Mouse (Mus musculus) liver, embryonic 12.5 days (tissue): Measurements from ENCODE around the gene Gpx4. TPM values are rescaled to one million over a fixed set of nuclear protein-coding genes. Genes with fewer than 3 reads are reported as not detected.
"Not testable (repeated sequence)": the region's sequence is repeated elsewhere in the genome, so short reads cannot be mapped to it uniquely, and the experiment has no call there.

Experiments
- ATAC-seq: fragments of 200-750 bp; cut with Nextera tagmentation; 2 replicates; pipeline ENCODE4 v1.8.0; 2017; ENCODE audit warnings: moderate number of reproducible peaks, mild to moderate bottlenecking, moderate library complexity
- H3K27ac ChIP-seq: fragments of 300-500 bp; sonication (generic); 2 replicates; pipeline ENCODE4 v1.5.1; 2016; ENCODE audit warnings: mild to moderate bottlenecking
- H3K27me3 ChIP-seq: fragments of 300-500 bp; sonication (generic); replicated peaks from 2 replicates; pipeline ENCODE4 v1.6.1; 2016; ENCODE audit warnings: mild to moderate bottlenecking, moderate library complexity
- H3K36me3 ChIP-seq: fragments of 300-500 bp; sonication (generic); 2 replicates; pipeline ENCODE4 v1.6.1; 2016; ENCODE audit warnings: mild to moderate bottlenecking, moderate library complexity
- H3K4me1 ChIP-seq: fragments of 300-500 bp; sonication (generic); 2 replicates; pipeline ENCODE4 v1.6.1; 2016
- H3K4me2 ChIP-seq: fragments of 300-500 bp; sonication (generic); 2 replicates; pipeline ENCODE4 v1.6.1; 2016; ENCODE audit warnings: mild to moderate bottlenecking, moderate library complexity
- H3K4me3 ChIP-seq: fragments of 300-500 bp; sonication (generic); 2 replicates; pipeline ENCODE4 v1.5.1; 2016; ENCODE audit warnings: mild to moderate bottlenecking, moderate library complexity
- H3K9ac ChIP-seq: fragments of 300-500 bp; sonication (generic); 2 replicates; pipeline ENCODE4 v1.6.1; 2016; ENCODE audit warnings: mild to moderate bottlenecking, moderate library complexity
- H3K9me3 ChIP-seq: fragments of 300-500 bp; sonication (generic); replicated peaks from 2 replicates; pipeline ENCODE4 v1.6.1; 2016; ENCODE audit warnings: mild to moderate bottlenecking, moderate library complexity
- WGBS: fragments of 180-500 bp; shearing (Covaris S2); methylation state at CpG from one replicate; pipeline ENCODE4 v1.1.7; 2016; ENCODE audit not compliant: insufficient replicate concordance; 5-methylcytosine and 5-hydroxymethylcytosine counted together
- polyA plus RNA-seq: library from polyadenylated mRNA; unstranded; fragments of >200 nt; fragmentation: Nextera tagmentation; extraction: Ambion mirVana; gene quantifications from 2 replicates; pipeline ENCODE4 v1.2.1, GENCODE M21; 2016

The Gpx4 gene
- polyA plus RNA-seq, 1 experiment from 2014 or later = 685 TPM

DNA sequence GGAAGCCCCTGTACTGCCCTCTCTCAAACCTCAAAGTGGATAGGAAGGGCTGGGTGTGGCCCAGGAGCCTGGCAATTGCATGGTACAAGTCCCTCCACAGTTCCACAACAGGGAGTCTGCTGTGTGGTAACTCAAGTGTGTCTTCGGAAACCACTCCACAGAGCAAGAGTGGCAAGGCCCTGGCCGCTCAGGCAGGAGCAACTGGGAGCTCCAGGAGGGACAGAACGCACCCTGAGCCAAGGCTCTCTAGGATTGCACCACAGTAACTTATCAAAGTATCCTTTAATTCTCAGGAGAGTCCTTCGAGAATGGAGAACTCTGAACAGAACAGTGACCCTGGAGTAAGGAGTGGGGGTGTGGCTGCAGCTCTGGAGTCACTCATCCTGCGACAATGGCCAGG, 11.3 kb upstream of the Gpx4 start:
- WGBS = 82% methylated on average over 5 of the region's 5 CpGs
- no peak overlapping the region; the same call in 1 of the 2 replicates for H3K9ac ChIP-seq
- ATAC-seq = no peak
- peaks cover 75% of the 10 kb centered on the region for H3K4me1 ChIP-seq
- no peaks in the 10 kb centered on the region for H3K27me3 ChIP-seq
- no peak overlapping the region for H3K4me3 ChIP-seq
- peak overlapping the region; percentile 17; the same call in 1 of the 2 replicates for H3K27ac ChIP-seq
- H3K36me3 ChIP-seq = peaks cover 58% of the 10 kb centered on the region
- H3K9me3 ChIP-seq = no peaks in the 10 kb centered on the region
- no peak overlapping the region for H3K4me2 ChIP-seq

DNA sequence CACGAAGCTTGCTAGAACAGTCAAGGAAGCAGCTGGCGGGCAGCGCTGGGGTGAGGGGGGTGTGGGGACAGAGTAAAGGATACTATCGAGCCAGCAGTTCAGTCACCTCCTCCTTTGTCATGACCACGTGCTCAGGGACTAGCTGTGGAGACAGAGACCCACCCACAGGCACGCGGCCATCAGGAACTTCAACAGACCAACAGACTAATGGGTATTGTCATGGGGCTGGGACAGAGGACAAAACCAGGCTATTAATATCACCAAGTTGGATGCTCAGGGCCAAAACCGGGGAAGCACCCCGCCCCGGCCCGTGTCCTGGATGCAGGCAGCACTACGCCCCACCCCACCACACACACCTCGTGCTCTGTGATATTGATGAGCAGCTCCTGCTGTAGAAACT, 10.1 kb upstream of the Gpx4 start:
- 86% methylated on average over 13 of the region's 13 CpGs for WGBS
- 0 out of 2 replicates have a peak overlapping the region, but pooled peaks have one; percentile 4 for H3K9ac ChIP-seq

DNA sequence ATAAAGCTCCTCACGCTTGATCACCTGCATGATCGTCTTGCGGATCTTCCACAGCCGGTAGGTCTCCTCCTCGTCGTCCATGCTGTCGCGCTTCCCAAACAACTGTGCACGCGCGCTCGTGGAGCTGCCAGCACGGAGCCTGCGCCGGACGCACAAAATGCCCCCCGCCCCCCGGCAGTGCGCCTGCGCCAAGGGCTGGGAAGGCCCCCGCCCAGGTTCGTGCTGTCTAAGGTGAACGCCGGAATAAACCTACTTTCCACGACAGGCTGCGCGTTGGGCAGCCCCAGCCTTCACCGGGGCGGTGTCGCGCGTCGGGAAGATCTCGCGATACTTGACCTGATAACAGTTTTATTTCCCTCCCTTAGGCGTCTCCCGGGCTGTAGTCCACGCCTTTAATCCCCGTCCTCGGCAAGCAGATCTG, 7.4 kb upstream of the Gpx4 start, which contains the start of gene Polr2e:
Gene Polr2e (minus strand): TSS at position 237 of the 421 bp plus-strand sequence.
- peaks cover 42% of the 10 kb centered on the region for H3K4me1 ChIP-seq
- H3K4me3 ChIP-seq = peak within 1 kb of the TSS; percentile 76
- peak within 1 kb of the TSS; percentile 81 for H3K4me2 ChIP-seq
- peak; percentile 94 for ATAC-seq
- H3K9ac ChIP-seq = peak within 1 kb of the TSS; percentile 83
- no peaks in the 10 kb centered on the region for H3K27me3 ChIP-seq
- H3K36me3 ChIP-seq = peaks cover 41% of the 10 kb centered on the region
- no peaks in the 10 kb centered on the region for H3K9me3 ChIP-seq
- under 1% methylated on average over 40 of the region's 40 CpGs for WGBS
- H3K27ac ChIP-seq = peak within 1 kb of the TSS; percentile 74

More for the DNA sequence above, 10.1 kb upstream of the Gpx4 start:
- H3K36me3 ChIP-seq = peaks cover 47% of the 10 kb centered on the region
- no peak overlapping the region for H3K4me2 ChIP-seq
- no peaks in the 10 kb centered on the region for H3K27me3 ChIP-seq
- ATAC-seq = no peak
- H3K9me3 ChIP-seq = no peaks in the 10 kb centered on the region
- H3K4me3 ChIP-seq = no peak overlapping the region
- peaks cover 64% of the 10 kb centered on the region for H3K4me1 ChIP-seq
- H3K27ac ChIP-seq = 0 out of 2 replicates have a peak overlapping the region, but pooled peaks have one; percentile 5

DNA sequence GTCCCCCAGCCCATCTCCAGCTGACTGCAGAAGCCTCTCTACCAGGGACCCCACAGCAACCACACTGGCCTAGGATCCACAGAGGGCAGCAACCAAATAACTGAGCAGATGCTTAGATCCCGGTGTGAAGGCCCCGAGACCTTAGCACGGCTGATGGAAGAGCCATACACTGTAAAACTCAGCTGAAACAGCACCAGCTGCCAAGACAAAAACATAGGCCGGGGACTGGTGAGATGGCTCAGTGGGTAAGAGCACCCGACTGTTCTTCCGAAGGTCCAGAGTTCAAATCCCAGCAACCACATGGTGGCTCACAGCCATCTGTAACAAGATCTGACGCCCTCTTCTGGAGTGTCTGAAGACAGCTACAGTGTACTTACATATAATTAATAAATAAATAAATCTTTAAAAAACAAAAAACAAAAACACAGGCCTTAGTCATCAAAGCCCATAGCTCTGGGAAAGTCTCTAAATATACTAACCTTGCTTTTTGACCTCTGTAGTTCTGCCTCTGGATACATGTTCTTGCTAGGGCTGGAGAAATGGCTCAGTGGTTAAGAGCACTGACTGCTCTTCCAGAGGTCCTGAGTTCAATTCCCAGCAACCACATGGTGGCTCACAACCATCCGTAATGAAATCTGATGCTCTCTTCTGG, 5.4 kb upstream of the Gpx4 start:
- H3K9ac ChIP-seq, H3K4me2 ChIP-seq, H3K9me3 ChIP-seq, ATAC-seq, H3K4me3 ChIP-seq, H3K27me3 ChIP-seq: not testable (repeated sequence)
- Histone ChIP-seq H3K36me3 (peaks cover 22% of the 10 kb centered on the region), H3K4me1 (peaks cover 44% of the 10 kb centered on the region), H3K27ac (peak overlapping the region; percentile 36)
- WGBS = 75% methylated on average over 8 of the region's 8 CpGs

DNA sequence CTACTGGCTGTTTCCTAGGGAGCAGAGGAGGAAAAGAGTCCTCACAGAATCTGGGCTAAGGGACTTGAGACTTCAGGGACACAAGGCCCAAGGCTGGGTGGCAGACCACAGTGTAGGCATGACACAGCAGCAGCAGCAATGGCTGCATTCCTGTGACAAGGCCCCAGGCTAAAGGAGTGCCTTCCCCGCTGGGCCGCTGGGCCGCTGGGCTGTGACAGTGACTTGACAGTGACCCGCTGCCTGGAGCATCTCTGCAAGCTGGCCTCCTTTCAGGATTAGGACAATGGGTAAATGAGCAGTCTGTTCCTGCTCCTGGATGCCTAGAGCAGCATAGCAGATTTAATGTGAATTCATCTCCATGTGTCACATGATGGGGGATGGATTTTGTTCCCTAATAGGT, 2.9 kb upstream of the Gpx4 start:
- no peaks in the 10 kb centered on the region for H3K9me3 ChIP-seq
- no peaks in the 10 kb centered on the region for H3K36me3 ChIP-seq
- H3K27me3 ChIP-seq = no peaks in the 10 kb centered on the region
- H3K9ac ChIP-seq = peak overlapping the region; percentile 27; the same call in 1 of the 2 replicates
- WGBS = 73% methylated on average over 4 of the region's 4 CpGs
- peaks cover 47% of the 10 kb centered on the region for H3K4me1 ChIP-seq
- H3K4me3 ChIP-seq = no peak overlapping the region
- H3K4me2 ChIP-seq = no peak overlapping the region
- H3K27ac ChIP-seq = peak overlapping the region; percentile 52; the same call in 1 of the 2 replicates
- no peak for ATAC-seq

DNA sequence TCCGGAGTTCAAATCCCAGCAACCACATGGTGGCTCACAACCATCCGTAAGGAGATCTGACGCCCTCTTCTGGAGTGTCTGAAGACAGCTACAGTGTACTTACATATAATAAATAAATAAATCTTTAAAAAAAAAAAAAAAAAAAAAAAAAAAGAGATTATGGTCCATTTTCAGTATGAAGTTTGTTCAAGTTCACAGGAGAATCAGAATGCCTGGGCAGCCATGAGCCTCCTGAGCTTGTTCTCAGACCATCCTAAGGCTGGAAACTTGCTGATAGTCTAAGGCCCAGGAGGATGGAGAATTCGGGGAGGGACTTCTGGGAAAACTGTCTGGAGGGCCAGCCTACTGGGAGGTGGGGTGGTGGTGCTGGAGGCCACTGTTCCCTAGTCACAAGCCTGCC, 1.6 kb upstream of the Gpx4 start:
- not testable (repeated sequence) for H3K4me3 ChIP-seq, H3K9ac ChIP-seq, ATAC-seq, H3K4me2 ChIP-seq, H3K27me3 ChIP-seq, H3K36me3 ChIP-seq, H3K9me3 ChIP-seq
- H3K27ac ChIP-seq = 0 out of 2 replicates have a peak overlapping the region, but pooled peaks have one; percentile 17
- peaks cover 51% of the 10 kb centered on the region for H3K4me1 ChIP-seq
- WGBS = 83% methylated on average over 3 of the region's 4 CpGs

DNA sequence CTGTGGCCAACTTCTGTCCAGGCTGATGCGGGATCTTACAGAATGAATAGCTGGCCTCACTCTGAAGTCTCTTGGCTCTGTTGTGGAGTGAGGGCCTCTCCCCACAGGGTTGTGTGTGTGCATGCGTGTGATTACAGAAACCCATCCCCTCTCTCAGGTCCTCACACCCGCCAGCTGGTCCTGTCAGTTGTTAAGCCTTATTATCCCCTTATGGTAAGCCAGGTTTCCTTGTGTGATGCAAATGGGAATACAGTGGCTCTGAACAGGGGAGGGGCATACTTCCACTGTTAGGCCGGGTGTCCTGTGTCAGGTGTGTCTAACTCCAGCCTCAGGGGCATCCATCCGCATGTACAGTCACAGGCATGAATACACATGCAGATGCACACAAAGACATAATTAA, 1.2 kb upstream of the Gpx4 start:
- Histone ChIP-seq H3K4me2 (no peak overlapping the region), H3K4me1 (peaks cover 55% of the 10 kb centered on the region)

DNA sequence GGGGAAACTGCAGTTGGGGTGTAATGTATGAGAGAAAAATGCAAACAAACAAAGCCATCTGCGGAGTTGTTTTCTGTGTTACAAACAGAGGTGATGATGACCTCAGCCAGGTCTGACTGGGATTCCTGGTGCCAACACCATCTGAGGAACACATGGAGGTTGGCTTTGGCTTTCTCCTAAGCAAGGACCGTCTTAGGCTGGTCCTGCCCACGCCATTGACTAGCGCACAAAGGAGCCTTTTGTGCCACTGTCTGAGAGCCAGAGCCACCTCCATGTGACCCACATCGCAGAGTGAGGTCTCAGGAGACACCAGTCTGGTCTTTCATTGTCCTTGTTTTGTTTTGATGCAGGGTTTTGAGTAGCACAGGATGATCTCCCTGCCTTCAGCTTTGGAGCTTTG, 1.4 kb downstream of the Gpx4 start:
- Histone ChIP-seq H3K36me3 (no peaks in the 10 kb centered on the region), H3K4me1 (peaks cover 79% of the 10 kb centered on the region)

More for the DNA sequence above, 1.2 kb upstream of the Gpx4 start:
- WGBS = 74% methylated on average over 5 of the region's 5 CpGs
- Histone ChIP-seq H3K36me3 (no peaks in the 10 kb centered on the region), H3K4me3 (no peak overlapping the region), H3K27ac (0 out of 2 replicates have a peak overlapping the region, but pooled peaks have one; percentile 17), H3K9ac (no peak overlapping the region), H3K27me3 (no peaks in the 10 kb centered on the region), H3K9me3 (no peaks in the 10 kb centered on the region)
- no peak for ATAC-seq

DNA sequence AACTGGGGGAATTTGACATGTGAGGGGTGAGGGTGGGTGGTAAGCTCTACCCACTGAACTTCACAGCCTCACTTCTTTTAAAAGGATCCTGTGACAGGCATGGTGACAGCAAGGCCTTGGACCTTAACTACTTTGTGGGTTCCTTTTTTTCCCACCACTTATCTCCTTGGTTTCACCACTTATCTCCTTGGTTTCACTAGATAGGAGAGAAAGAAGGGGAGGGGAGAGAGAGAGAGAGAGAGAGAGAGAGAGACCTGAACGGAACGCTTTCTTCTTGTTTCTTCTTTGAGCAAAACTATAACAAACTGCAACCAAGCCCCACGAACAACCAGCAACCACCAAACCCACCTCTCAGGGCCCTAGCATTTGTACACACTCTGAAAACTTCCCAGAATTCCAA, 1.9 kb downstream of the Gpx4 start:
- Histone ChIP-seq H3K27ac (peak overlapping the region; percentile 62), H3K4me1 (peaks cover 78% of the 10 kb centered on the region)

More for the DNA sequence above, 1.4 kb downstream of the Gpx4 start:
- WGBS = 60% methylated on average over 5 of the region's 5 CpGs
- Histone ChIP-seq H3K4me2 (no peak overlapping the region), H3K27me3 (no peaks in the 10 kb centered on the region), H3K27ac (peak overlapping the region; percentile 62), H3K9ac (peak overlapping the region; percentile 23; the same call in 1 of the 2 replicates), H3K4me3 (no peak overlapping the region), H3K9me3 (no peaks in the 10 kb centered on the region)
- ATAC-seq = no peak

DNA sequence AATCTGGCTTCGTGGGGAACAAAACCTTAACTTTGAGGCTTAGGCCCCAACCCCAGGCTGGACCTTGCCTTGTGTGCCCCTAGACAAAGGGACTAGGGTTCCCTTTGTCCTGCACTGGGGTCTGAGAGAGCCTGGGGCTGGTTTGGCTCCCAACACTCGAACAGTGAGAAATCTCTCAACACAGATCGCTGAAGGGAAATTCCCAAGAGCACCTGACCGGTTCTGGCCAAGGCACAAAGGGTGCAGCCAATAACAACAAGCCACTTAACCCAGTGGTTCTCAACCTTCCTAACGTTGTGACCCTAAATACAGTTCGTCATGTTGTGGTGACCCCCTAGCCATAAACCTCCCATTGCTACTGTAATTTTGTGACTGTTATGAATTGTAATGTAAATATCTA, 3.3 kb downstream of the Gpx4 start:
- peaks cover 85% of the 10 kb centered on the region for H3K4me1 ChIP-seq
- no peak overlapping the region for H3K4me3 ChIP-seq
- H3K27me3 ChIP-seq = no peaks in the 10 kb centered on the region
- H3K4me2 ChIP-seq = no peak overlapping the region
- H3K27ac ChIP-seq = peak overlapping the region; percentile 92
- 58% methylated on average over 6 of the region's 6 CpGs for WGBS
- no peaks in the 10 kb centered on the region for H3K9me3 ChIP-seq
- H3K36me3 ChIP-seq = peaks cover 2% of the 10 kb centered on the region
- ATAC-seq = no peak
- H3K9ac ChIP-seq = no peak overlapping the region

More for the DNA sequence above, 1.9 kb downstream of the Gpx4 start:
- Histone ChIP-seq H3K36me3 (no peaks in the 10 kb centered on the region), H3K9me3 (no peaks in the 10 kb centered on the region), H3K27me3 (no peaks in the 10 kb centered on the region), H3K4me3 (no peak overlapping the region), H3K4me2 (no peak overlapping the region), H3K9ac (peak overlapping the region; percentile 23; the same call in 1 of the 2 replicates)
- ATAC-seq = no peak
- WGBS = 24% methylated on average over 3 of the region's 3 CpGs

DNA sequence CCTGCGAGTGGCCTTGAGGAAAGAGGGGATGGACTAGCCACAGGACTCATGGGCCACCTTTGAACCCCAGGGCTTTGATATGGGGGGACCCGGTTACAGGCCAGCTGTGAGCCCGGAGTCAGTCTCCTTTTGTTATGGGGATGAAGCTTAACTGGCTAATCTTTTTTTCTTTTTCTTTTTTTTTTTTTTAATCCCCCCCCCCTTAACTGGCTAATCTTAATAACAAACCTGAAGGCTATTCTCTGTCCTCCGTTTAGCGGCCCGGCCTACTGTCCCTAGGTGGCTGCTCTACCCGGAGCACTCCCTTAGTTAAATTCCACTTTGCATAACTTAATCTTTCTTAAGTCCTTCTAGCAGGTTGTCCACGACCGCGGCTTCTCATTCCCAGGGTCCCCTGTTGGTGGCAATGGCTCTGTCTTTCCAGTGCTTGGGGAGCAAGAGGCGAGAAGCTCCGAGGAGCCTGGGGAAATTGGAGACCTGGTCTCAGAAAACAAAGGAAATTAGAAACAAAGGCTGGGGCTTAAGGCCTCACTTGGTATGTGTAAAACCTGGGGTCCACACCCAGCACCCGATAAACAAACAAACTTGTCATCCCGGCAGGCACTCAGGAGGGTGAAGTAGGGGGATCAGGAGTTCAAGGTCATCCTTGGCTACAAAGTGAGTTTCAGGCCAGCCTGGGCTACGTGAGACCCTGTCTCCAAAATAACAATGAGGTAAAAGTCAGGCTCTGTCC, 4.1 kb downstream of the Gpx4 start:
- H3K9ac ChIP-seq = peak overlapping the region; percentile 50

More for the DNA sequence above, 4.1 kb downstream of the Gpx4 start:
- H3K9me3 ChIP-seq = no peaks in the 10 kb centered on the region
- ATAC-seq = no peak
- 56% methylated on average over 15 of the region's 15 CpGs for WGBS
- no peak overlapping the region for H3K4me3 ChIP-seq
- H3K36me3 ChIP-seq = peaks cover 10% of the 10 kb centered on the region
- H3K27ac ChIP-seq = peak overlapping the region; percentile 92
- H3K4me2 ChIP-seq = peak overlapping the region; percentile 95; the same call in 1 of the 2 replicates
- no peaks in the 10 kb centered on the region for H3K27me3 ChIP-seq
- H3K4me1 ChIP-seq = peaks cover 86% of the 10 kb centered on the region
